In genomic region chr2:22047465-22047864, GRCm38 (mm10) we compare ENCODE assay signal across 18 mouse cellular contexts.
A peak's percentile ranks its signal among the peaks of the same experiment; 100 is the strongest.
DNase-seq lines count a peak whose midpoint lies in the region; ATAC-seq and TF ChIP-seq lines count a peak whose summit lies in the region.
"Had no signal": no experiment of that assay in that cellular context is flagged by ENCODE, and none has a peak within 500 bp of the region (broad histone marks: within the 10 kb centered on the region; RNA-seq: fewer than 3 reads in every experiment).

No protein-coding gene starts in this region.

- no peaks in the 10 kb centered on the region for H3K36me3 ChIP-seq in forebrain, embryonic 13.5 days (ENCODE audit: poor library complexity, severe bottlenecking)
- no peaks in the 10 kb centered on the region for H3K36me3 ChIP-seq in forebrain, embryonic 10.5 days (replicated peaks)
- H3K36me3 ChIP-seq in midbrain, embryonic 13.5 days, result no peaks in the 10 kb centered on the region
- no peaks in the 10 kb centered on the region for H3K36me3 ChIP-seq in midbrain, embryonic 11.5 days (ENCODE audit: control insufficient read depth, insufficient read depth, low read length)
- no peaks in the 10 kb centered on the region for H3K36me3 ChIP-seq in hindbrain, embryonic 15.5 days
- no peaks in the 10 kb centered on the region for H3K36me3 ChIP-seq in midbrain, postnatal 0 days (ENCODE audit: insufficient read depth, low read length)
- H3K36me3 ChIP-seq: heart, embryonic 10.5 days; limb, embryonic 13.5 days; liver, embryonic 15.5 days had no signal

- ATAC-seq in forebrain, embryonic 13.5 days, result peak; percentile 43; the same call in 1 of the 2 replicates
- ATAC-seq in midbrain, embryonic 13.5 days, result peak; percentile 58; the same call in 1 of the 2 replicates
- ATAC-seq in midbrain, embryonic 11.5 days (ENCODE audit: low FRiP score), result no peak
- ATAC-seq in hindbrain, embryonic 15.5 days (ENCODE audit: low FRiP score, low read depth), result peak; percentile 69; the same call in 1 of the 2 replicates
- ATAC-seq in midbrain, postnatal 0 days (ENCODE audit: low FRiP score), result peak; percentile 60; the same call in 1 of the 2 replicates
- ATAC-seq: lung, postnatal 0 days had no signal

- no peak overlapping the region for H3K4me3 ChIP-seq in forebrain, embryonic 13.5 days
- no peak overlapping the region for H3K4me3 ChIP-seq in forebrain, embryonic 10.5 days
- no peak overlapping the region for H3K4me3 ChIP-seq in midbrain, embryonic 13.5 days (replicated peaks)
- H3K4me3 ChIP-seq in midbrain, embryonic 11.5 days (ENCODE audit: low read depth, low read length), result no peak overlapping the region
- no peak overlapping the region for H3K4me3 ChIP-seq in hindbrain, embryonic 15.5 days
- H3K4me3 ChIP-seq in midbrain, postnatal 0 days (ENCODE audit: low read depth, low read length), result no peak overlapping the region
- H3K4me3 ChIP-seq: heart, embryonic 10.5 days; left cerebral cortex, adult 2 months; limb, embryonic 13.5 days; liver, embryonic 15.5 days had no signal

- TF ChIP-seq CTCF in midbrain, postnatal 0 days (IDR thresholded peaks at IDR 0.05), result no peak

- H3K4me2 ChIP-seq in forebrain, embryonic 13.5 days, result no peak overlapping the region
- H3K4me2 ChIP-seq in midbrain, embryonic 13.5 days (replicated peaks), result no peak overlapping the region
- no peak overlapping the region for H3K4me2 ChIP-seq in midbrain, embryonic 11.5 days
- H3K4me2 ChIP-seq in hindbrain, embryonic 15.5 days, result no peak overlapping the region
- no peak overlapping the region for H3K4me2 ChIP-seq in midbrain, postnatal 0 days (ENCODE audit: low read depth, low read length, poor library complexity, severe bottlenecking)
- H3K4me2 ChIP-seq: limb, embryonic 13.5 days; liver, embryonic 15.5 days had no signal

- H3K9ac ChIP-seq in forebrain, embryonic 13.5 days, result no peak overlapping the region
- H3K9ac ChIP-seq in midbrain, embryonic 13.5 days (replicated peaks), result no peak overlapping the region
- H3K9ac ChIP-seq in midbrain, embryonic 11.5 days (ENCODE audit: low read length), result no peak overlapping the region
- no peak overlapping the region for H3K9ac ChIP-seq in hindbrain, embryonic 15.5 days
- no peak overlapping the region for H3K9ac ChIP-seq in midbrain, postnatal 0 days (replicated peaks; ENCODE audit: low read length, poor library complexity, severe bottlenecking)
- H3K9ac ChIP-seq: limb, embryonic 13.5 days; liver, embryonic 15.5 days had no signal

- H3K9me3 ChIP-seq in forebrain, embryonic 13.5 days (replicated peaks), result no peaks in the 10 kb centered on the region
- no peaks in the 10 kb centered on the region for H3K9me3 ChIP-seq in forebrain, embryonic 10.5 days
- no peaks in the 10 kb centered on the region for H3K9me3 ChIP-seq in midbrain, embryonic 13.5 days
- no peaks in the 10 kb centered on the region for H3K9me3 ChIP-seq in midbrain, embryonic 11.5 days (ENCODE audit: control insufficient read depth, low read length)
- H3K9me3 ChIP-seq in hindbrain, embryonic 15.5 days, result no peaks in the 10 kb centered on the region
- no peaks in the 10 kb centered on the region for H3K9me3 ChIP-seq in midbrain, postnatal 0 days (ENCODE audit: low read length)
- H3K9me3 ChIP-seq: heart, embryonic 10.5 days; limb, embryonic 13.5 days; liver, embryonic 15.5 days had no signal

- H3K4me1 ChIP-seq in forebrain, embryonic 13.5 days, result no peaks in the 10 kb centered on the region
- no peaks in the 10 kb centered on the region for H3K4me1 ChIP-seq in forebrain, embryonic 10.5 days
- no peaks in the 10 kb centered on the region for H3K4me1 ChIP-seq in midbrain, embryonic 13.5 days (replicated peaks)
- H3K4me1 ChIP-seq in midbrain, embryonic 11.5 days (ENCODE audit: control insufficient read depth, insufficient read depth, low read length), result no peaks in the 10 kb centered on the region
- no peaks in the 10 kb centered on the region for H3K4me1 ChIP-seq in hindbrain, embryonic 15.5 days (replicated peaks)
- peaks cover 3% of the 10 kb centered on the region; the same call in 1 of the 2 replicates for H3K4me1 ChIP-seq in midbrain, postnatal 0 days (ENCODE audit: insufficient read depth, low read length)
- H3K4me1 ChIP-seq: heart, embryonic 10.5 days; limb, embryonic 13.5 days; liver, embryonic 15.5 days had no signal

- no peaks in the 10 kb centered on the region for H3K27me3 ChIP-seq in forebrain, embryonic 13.5 days
- no peaks in the 10 kb centered on the region for H3K27me3 ChIP-seq in forebrain, embryonic 10.5 days (ENCODE audit: poor library complexity, severe bottlenecking)
- H3K27me3 ChIP-seq in midbrain, embryonic 13.5 days, result no peaks in the 10 kb centered on the region
- H3K27me3 ChIP-seq in midbrain, embryonic 11.5 days (ENCODE audit: control insufficient read depth, insufficient read depth, low read length), result no peaks in the 10 kb centered on the region
- no peaks in the 10 kb centered on the region for H3K27me3 ChIP-seq in hindbrain, embryonic 15.5 days
- H3K27me3 ChIP-seq in midbrain, postnatal 0 days (ENCODE audit: insufficient read depth, low read length), result no peaks in the 10 kb centered on the region
- H3K27me3 ChIP-seq: limb, embryonic 13.5 days; liver, embryonic 15.5 days had no signal

- no peak for DNase-seq in forebrain, embryonic 10.5 days (ENCODE audit: extremely low spot score, low spot score)
- DNase-seq in midbrain, embryonic 11.5 days (ENCODE audit: low spot score, missing footprints), result no peak
- peak; percentile 52 for DNase-seq in midbrain, postnatal 0 days (ENCODE audit: low spot score)
- no peak for DNase-seq in cerebellum, postnatal 25 days
- no peak for DNase-seq in left cerebral cortex, postnatal 14 days (ENCODE audit: low spot score in 2 of 2)
- DNase-seq: cerebellum, adult 11 months; gastrocnemius, postnatal 36 days; heart, postnatal 10 days; thymus, postnatal 14 days had no signal

- 55% methylated on average over 3 of the region's 3 CpGs for WGBS in forebrain, embryonic 13.5 days
- WGBS in forebrain, embryonic 10.5 days, result 76% methylated on average over 3 of the region's 3 CpGs
- whole genome bisulfite sequencing in midbrain, embryonic 13.5 days, result 53% methylated on average over 3 of the region's 3 CpGs
- 68% methylated on average over 3 of the region's 3 CpGs for WGBS in midbrain, embryonic 11.5 days
- WGBS in hindbrain, embryonic 15.5 days, result 34% methylated on average over 3 of the region's 3 CpGs
- whole genome bisulfite sequencing in midbrain, postnatal 0 days, result 38% methylated on average over 3 of the region's 3 CpGs

- no peak overlapping the region for H3K27ac ChIP-seq in forebrain, embryonic 13.5 days
- no peak overlapping the region for H3K27ac ChIP-seq in forebrain, embryonic 10.5 days
- H3K27ac ChIP-seq in midbrain, embryonic 13.5 days, result 0 out of 2 replicates have a peak overlapping the region, but pooled peaks have one; percentile 32
- no peak overlapping the region for H3K27ac ChIP-seq in midbrain, embryonic 11.5 days (ENCODE audit: low read depth, low read length)
- H3K27ac ChIP-seq in hindbrain, embryonic 15.5 days (replicated peaks), result peak overlapping the region; percentile 34; the same call in 1 of the 2 replicates
- H3K27ac ChIP-seq in midbrain, postnatal 0 days (ENCODE audit: low read depth, low read length), result peak overlapping the region; percentile 59
- H3K27ac ChIP-seq: heart, embryonic 10.5 days; left cerebral cortex, adult 2 months; limb, embryonic 13.5 days; liver, embryonic 15.5 days; stomach, postnatal 0 days had no signal

- intact Hi-C loops in left cerebral cortex, postnatal 14 days (cut with DNase I), result no loop called here

Comparison
In these comparisons a context has a peak if more than half of its experiments do, and no peak if none do; other contexts are left out.
1. H3K27ac ChIP-seq: peak in midbrain, embryonic 13.5 days (single experiment), hindbrain, embryonic 15.5 days (single experiment) and midbrain, postnatal 0 days (single experiment); none in forebrain, embryonic 13.5 days (single experiment), forebrain, embryonic 10.5 days (single experiment) and midbrain, embryonic 11.5 days (single experiment).